17 mouse cellular contexts compared by ENCODE assay signal in genomic region chr14:87634596-87634995, GRCm38 (mm10).
"Had no signal": no experiment of that assay in that cellular context is flagged by ENCODE, and none has a peak within 500 bp of the region (broad histone marks: within the 10 kb centered on the region; RNA-seq: fewer than 3 reads in every experiment).

No protein-coding gene starts in this region.

- ATAC-seq: intestine, postnatal 0 days; midbrain, embryonic 13.5 days had no signal

- H3K4me2 ChIP-seq: liver, embryonic 13.5 days; midbrain, embryonic 13.5 days had no signal

- H3K27ac ChIP-seq: left cerebral cortex, adult 2 months; liver, embryonic 13.5 days; macrophage; midbrain, embryonic 10.5 days; midbrain, embryonic 13.5 days; stomach, postnatal 0 days had no signal

- H3K4me3 ChIP-seq: left cerebral cortex, adult 2 months; liver, embryonic 13.5 days; midbrain, embryonic 10.5 days; midbrain, embryonic 13.5 days had no signal

- H3K9me3 ChIP-seq: liver, embryonic 13.5 days; midbrain, embryonic 10.5 days; midbrain, embryonic 13.5 days had no signal

- H3K36me3 ChIP-seq: liver, embryonic 13.5 days; midbrain, embryonic 10.5 days; midbrain, embryonic 13.5 days had no signal

- H3K27me3 ChIP-seq: liver, embryonic 13.5 days; midbrain, embryonic 13.5 days had no signal

- H3K9ac ChIP-seq: liver, embryonic 13.5 days; midbrain, embryonic 13.5 days had no signal

- DNase-seq: kidney, adult 2 months; kidney, postnatal 10 days; kidney, postnatal 36 days; layer of hippocampus, postnatal 36 days; liver, embryonic 13.5 days; lung, adult 2 months; right cerebral cortex, adult 18-20 months; right cerebral cortex, postnatal 14 days; right cerebral cortex, postnatal 4 days; thymus, adult 2 months; thymus, postnatal 14 days had no signal

- H3K4me1 ChIP-seq: liver, embryonic 13.5 days; midbrain, embryonic 10.5 days; midbrain, embryonic 13.5 days had no signal
